Mouse (Mus musculus) gastrocnemius, adult 2 months (tissue): ENCODE data around the gene Gys1. TPM values are rescaled to one million over a fixed set of nuclear protein-coding genes. Genes with fewer than 3 reads are reported as not detected.

ENCODE experiments used
- DNase-seq: peaks from one replicate; pipeline ENCODE4 v3.0.0; 2022
- H3K27ac ChIP-seq: fragments of 200-600 bp; 2 replicates; pipeline ENCODE4 v1.8.1; 2022; ENCODE audit warnings: mild to moderate bottlenecking
- H3K4me3 ChIP-seq: fragments of 200-600 bp; 2 replicates; pipeline ENCODE4 v1.8.1; 2022; ENCODE audit warnings: mild to moderate bottlenecking, moderate library complexity
- CTCF ChIP-seq: fragments of 200-600 bp; IDR thresholded peaks from 2 replicates; pipeline ENCODE4 v1.8.1; 2022; ENCODE audit warnings: antibody characterized with exemption, mild to moderate bottlenecking, moderate library complexity
- intact Hi-C: fragments of 180-260 bp; cut with DNase I; formaldehyde crosslinking; loops from one replicate; pipeline ENCODE4 v1.15.1; 2025
- total RNA-seq, 2 experiments: library from RNA; stranded (reverse); gene quantifications; 2 replicates each; pipeline ENCODE4 v1.2.3; 2021

Gene Gys1
- total RNA-seq, 2 experiments from 2014 or later, result 279 to 365 TPM

- intact Hi-C loops, result no loop called here
- peak overlapping the region; percentile 98 for H3K27ac ChIP-seq
- H3K4me3 ChIP-seq, result peak overlapping the region; percentile 81
Measured at GRCm38 (mm10) chr7:45406157-45407156, 28.2 kb upstream of the Gys1 start.

GRCm38 (mm10) chr7:45407836-45408235 lies 26.8 kb upstream of the Gys1 start:
- DNase-seq, result no peak
- H3K27ac ChIP-seq, result peak overlapping the region; percentile 98
- TF ChIP-seq CTCF, result no peak
- intact Hi-C loops, result no loop called here
- peak overlapping the region; percentile 81 for H3K4me3 ChIP-seq

More at GRCm38 (mm10) chr7:45406157-45407156, 28.2 kb upstream of the Gys1 start:
- peak; percentile 72 for TF ChIP-seq CTCF
- peak; percentile 93 for DNase-seq

- intact Hi-C loops, result no loop called here
- no peak for TF ChIP-seq CTCF
- DNase-seq, result no peak
- Histone ChIP-seq H3K27ac (peak overlapping the region; percentile 98), H3K4me3 (peak overlapping the region; percentile 81)
Measured at GRCm38 (mm10) chr7:45408351-45408750, 26.3 kb upstream of the Gys1 start.

- Histone ChIP-seq H3K4me3 (peak overlapping the region; percentile 81), H3K27ac (peak overlapping the region; percentile 98)
- intact Hi-C loops, result no loop called here
- no peak for TF ChIP-seq CTCF
- no peak for DNase-seq
Measured at GRCm38 (mm10) chr7:45408949-45409348, 25.7 kb upstream of the Gys1 start.

- no peak for TF ChIP-seq CTCF
- no peak for DNase-seq
- peak overlapping the region; percentile 98 for H3K27ac ChIP-seq
- intact Hi-C loops, result no loop called here
- peak overlapping the region; percentile 81 for H3K4me3 ChIP-seq
Measured at GRCm38 (mm10) chr7:45409497-45410163, 25.0 kb upstream of the Gys1 start.

- TF ChIP-seq CTCF, result no peak
- Histone ChIP-seq H3K27ac (peak overlapping the region; percentile 98), H3K4me3 (peak overlapping the region; percentile 74)
- peak; percentile 83 for DNase-seq
- intact Hi-C loops, result no loop called here
Measured at GRCm38 (mm10) chr7:45412421-45412820, 22.2 kb upstream of the Gys1 start.

- intact Hi-C loops, result no loop called here
- Histone ChIP-seq H3K27ac (peak within 1 kb of the TSS; percentile 98), H3K4me3 (peak within 1 kb of the TSS; percentile 74)
- DNase-seq, result peak; percentile 74
- no peak for TF ChIP-seq CTCF
Measured at GRCm38 (mm10) chr7:45413113-45413863, 21.4 kb upstream of the Gys1 start, which contains the start of gene Ntf5. TSS of gene Ntf5 (plus strand) at chr7:45413695.

- peak overlapping the region; percentile 98 for H3K27ac ChIP-seq
- TF ChIP-seq CTCF, result no peak
- peak overlapping the region; percentile 74 for H3K4me3 ChIP-seq
- intact Hi-C loops, result no loop called here
- no peak for DNase-seq
Measured at GRCm38 (mm10) chr7:45413864-45414739, 20.5 kb upstream of the Gys1 start.

- no peak for TF ChIP-seq CTCF
- intact Hi-C loops, result no loop called here
- Histone ChIP-seq H3K27ac (no peak overlapping the region), H3K4me3 (no peak overlapping the region)
- DNase-seq, result no peak
Measured at GRCm38 (mm10) chr7:45414740-45415224, 19.9 kb upstream of the Gys1 start.

- Histone ChIP-seq H3K4me3 (no peak overlapping the region), H3K27ac (no peak overlapping the region)
- intact Hi-C loops, result loop anchor here (2.0 kb wide), 1 partner anchor 15 kb away; no protein-coding TSS in a partner anchor
- DNase-seq, result no peak
- TF ChIP-seq CTCF, result no peak
Measured at GRCm38 (mm10) chr7:45415636-45416035, 19.0 kb upstream of the Gys1 start.

GRCm38 (mm10) chr7:45417962-45418492 lies 16.6 kb upstream of the Gys1 start:
- Histone ChIP-seq H3K27ac (no peak overlapping the region), H3K4me3 (no peak overlapping the region)
- TF ChIP-seq CTCF, result no peak
- DNase-seq, result peak; percentile 5
- intact Hi-C loops, result loop anchor here (2.0 kb wide), 1 partner anchor 13 kb away; no protein-coding TSS in a partner anchor
